Mouse (Mus musculus) heart, postnatal 0 days (tissue): ENCODE results near the gene Gba2. TPM values are rescaled to one million over a fixed set of nuclear protein-coding genes. Genes with fewer than 3 reads are reported as not detected.

Experiments used
- ATAC-seq: fragments of 200-750 bp; cut with Nextera tagmentation; 2 replicates; pipeline ENCODE4 v1.8.0; 2017; ENCODE audit warnings: low read depth, moderate number of reproducible peaks, moderate library complexity; ENCODE audit not compliant: insufficient read depth
- DNase-seq: peaks from one replicate; pipeline ENCODE4 v3.0.0-alpha.2; 2016; ENCODE audit warnings: low spot score
- H3K27ac ChIP-seq: fragments of 300-500 bp; sonication (generic); 2 replicates; pipeline ENCODE4 v1.5.1; 2014; ENCODE audit warnings: low read depth, mild to moderate bottlenecking
- H3K27me3 ChIP-seq: fragments of 300-500 bp; sonication (generic); 2 replicates; pipeline ENCODE4 v1.6.1; 2014; ENCODE audit warnings: low read length, mixed read lengths; ENCODE audit not compliant: control insufficient read depth, insufficient read depth
- H3K36me3 ChIP-seq: fragments of 300-500 bp; sonication (generic); replicated peaks from 2 replicates; pipeline ENCODE4 v1.6.1; 2014; ENCODE audit warnings: low read length, mixed read lengths; ENCODE audit not compliant: control insufficient read depth, insufficient read depth
- H3K4me1 ChIP-seq: fragments of 300-500 bp; sonication (generic); 2 replicates; pipeline ENCODE4 v1.6.1; 2014; ENCODE audit warnings: antibody characterized with exemption; ENCODE audit not compliant: control insufficient read depth, insufficient read depth
- H3K4me2 ChIP-seq: fragments of 300-500 bp; sonication (generic); 2 replicates; pipeline ENCODE4 v1.6.1; 2014; ENCODE audit warnings: low read depth, mild to moderate bottlenecking, low read length, moderate library complexity
- H3K4me3 ChIP-seq: fragments of 300-500 bp; sonication (generic); 2 replicates; pipeline ENCODE4 v1.5.1; 2014; ENCODE audit warnings: low read depth, low read length
- H3K9ac ChIP-seq: fragments of 300-500 bp; sonication (generic); replicated peaks from 2 replicates; pipeline ENCODE4 v1.6.1; 2014; ENCODE audit warnings: low read depth, low read length, mixed read lengths
- H3K9me3 ChIP-seq: fragments of 300-500 bp; sonication (generic); replicated peaks from 2 replicates; pipeline ENCODE4 v1.6.1; 2016; ENCODE audit warnings: low read length; ENCODE audit not compliant: control insufficient read depth
- CTCF ChIP-seq: IDR thresholded peaks from 2 replicates; pipeline ENCODE4 v1.5.1; 2016; ENCODE audit warnings: antibody characterized with exemption, control low read depth, low read depth
- EP300 ChIP-seq: IDR thresholded peaks from 2 replicates; pipeline ENCODE4 v1.6.1; 2016; ENCODE audit warnings: antibody characterized with exemption, low read depth
- WGBS: fragments of 180-500 bp; shearing (Covaris S2); extraction: QIAGEN DNeasy Blood & Tissue Kit; methylation state at CpG from one replicate; pipeline ENCODE4 v1.1.7; 2014; 5-methylcytosine and 5-hydroxymethylcytosine counted together
- polyA plus RNA-seq: library from polyadenylated mRNA; unstranded; fragments of >200 nt; fragmentation: Nextera tagmentation; extraction: Ambion mirVana; gene quantifications from 2 replicates; pipeline ENCODE4 v1.2.1, GENCODE M21; 2015
- total RNA-seq: library from RNA; depleted of rRNA; stranded (reverse); fragments of >200 nt; gene quantifications from 2 replicates; pipeline ENCODE4 v1.2.3, GENCODE M21; 2014; ENCODE audit warnings: low replicate concordance; rRNA removed

Gba2 gene
- total RNA-seq (11.0 and 16.7 TPM in 2 replicates), polyA plus RNA-seq (14.0 TPM in 2 replicates)

DNA sequence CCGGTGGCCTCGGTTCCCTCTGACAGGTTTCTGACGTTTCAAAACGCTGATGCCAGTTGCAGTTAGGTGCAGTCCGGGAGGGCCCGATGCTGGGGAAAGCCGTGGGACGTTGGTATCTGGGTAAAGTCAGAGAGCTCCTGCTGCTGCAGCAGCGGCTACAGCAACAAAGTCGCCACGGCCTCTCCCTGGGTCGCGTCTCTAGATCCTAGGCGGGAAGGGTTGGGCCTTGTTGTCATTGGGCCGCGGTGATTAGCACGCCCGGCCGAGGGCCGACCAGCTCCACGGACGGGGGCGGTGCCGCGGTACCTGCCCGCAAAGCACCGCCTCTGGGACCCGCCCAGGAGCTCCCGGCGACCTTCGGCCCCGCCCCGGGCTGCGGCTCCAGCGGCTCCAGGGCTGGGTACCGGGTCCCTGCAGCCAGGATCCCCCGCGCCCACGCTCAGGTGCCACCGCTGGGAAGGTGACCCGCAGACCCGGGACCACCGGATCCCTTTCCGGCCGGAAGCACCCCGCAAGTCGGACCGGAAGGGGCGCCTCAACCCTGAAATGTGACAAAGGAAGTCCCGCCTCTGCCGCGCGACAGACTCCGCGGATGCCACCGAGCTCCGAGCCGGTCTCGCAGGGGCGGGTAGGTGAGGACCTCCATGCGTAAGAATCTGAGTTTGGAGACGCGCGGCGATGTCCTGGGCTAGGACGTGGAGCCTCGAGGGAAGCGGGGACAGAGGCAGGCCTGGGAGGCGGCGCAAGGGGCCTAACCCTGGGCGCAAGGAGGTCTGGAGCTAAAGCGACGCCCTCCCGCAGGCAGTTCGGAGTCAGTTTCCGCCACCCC is at the start of gene Gba2, which contains the start of gene Rgp1:
Gba2 (minus strand) TSS at position 498 of the 829 bp plus-strand sequence.
Rgp1 (plus strand) TSS at position 340 of the 829 bp plus-strand sequence.
- under 1% methylated on average over 76 of the region's 76 CpGs for WGBS
- ATAC-seq = peak; percentile 93
- H3K36me3 ChIP-seq = peaks cover 40% of the 10 kb centered on the region

DNA sequence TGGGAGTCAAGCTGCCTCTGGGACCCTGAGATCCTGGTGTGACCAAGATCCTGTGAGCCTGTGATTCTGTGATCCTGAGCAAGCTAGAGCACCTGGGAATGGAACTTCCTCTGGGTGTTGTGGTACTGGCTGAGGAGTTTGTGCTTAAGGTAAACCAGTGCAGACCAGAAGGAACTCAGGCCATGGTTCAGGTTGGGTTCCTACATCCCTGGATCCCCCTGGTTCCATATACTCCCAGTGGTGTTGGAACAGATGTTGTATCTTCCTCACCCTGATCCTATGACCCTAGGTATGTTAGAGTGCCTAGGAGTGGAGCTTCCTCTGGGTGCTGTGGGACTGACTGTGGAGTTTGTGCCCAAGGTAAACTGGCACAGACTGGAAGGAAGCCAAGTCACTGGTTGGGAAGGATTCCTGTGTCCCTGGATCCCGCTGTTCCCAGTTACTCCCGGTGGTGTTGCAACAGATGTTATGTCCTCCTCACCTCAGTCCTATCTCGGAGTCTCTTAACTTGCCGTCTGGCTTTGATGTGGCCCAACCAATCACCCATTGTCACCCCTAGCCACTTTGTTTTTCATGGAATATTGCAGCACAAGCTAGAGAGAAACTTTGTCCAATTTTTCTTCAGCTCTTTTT is 41.6 kb upstream of the Gba2 start:
- Histone ChIP-seq H3K27me3 (no peaks in the 10 kb centered on the region), H3K9ac (no peak overlapping the region), H3K4me3 (no peak overlapping the region), H3K4me2 (no peak overlapping the region), H3K9me3 (peaks cover 9% of the 10 kb centered on the region), H3K4me1 (no peaks in the 10 kb centered on the region), H3K27ac (no peak overlapping the region), H3K36me3 (no peaks in the 10 kb centered on the region)
- no peak for TF ChIP-seq EP300
- TF ChIP-seq CTCF = no peak
- ATAC-seq (no peak), DNase-seq (no peak)
- WGBS = 61% methylated on average over 4 of the region's 4 CpGs

More for the DNA sequence above, at the start of gene Gba2, which contains the start of gene Rgp1:
- Histone ChIP-seq H3K4me1 (peaks cover 27% of the 10 kb centered on the region), H3K9ac (peak within 1 kb of the TSS; percentile 77), H3K27me3 (no peaks in the 10 kb centered on the region), H3K4me2 (peak within 1 kb of the TSS; percentile 96), H3K27ac (peak within 1 kb of the TSS; percentile 78), H3K4me3 (peak within 1 kb of the TSS; percentile 80), H3K9me3 (no peaks in the 10 kb centered on the region)
- TF ChIP-seq EP300 = no peak
- no peak for TF ChIP-seq CTCF
- peak; percentile 88 for DNase-seq

DNA sequence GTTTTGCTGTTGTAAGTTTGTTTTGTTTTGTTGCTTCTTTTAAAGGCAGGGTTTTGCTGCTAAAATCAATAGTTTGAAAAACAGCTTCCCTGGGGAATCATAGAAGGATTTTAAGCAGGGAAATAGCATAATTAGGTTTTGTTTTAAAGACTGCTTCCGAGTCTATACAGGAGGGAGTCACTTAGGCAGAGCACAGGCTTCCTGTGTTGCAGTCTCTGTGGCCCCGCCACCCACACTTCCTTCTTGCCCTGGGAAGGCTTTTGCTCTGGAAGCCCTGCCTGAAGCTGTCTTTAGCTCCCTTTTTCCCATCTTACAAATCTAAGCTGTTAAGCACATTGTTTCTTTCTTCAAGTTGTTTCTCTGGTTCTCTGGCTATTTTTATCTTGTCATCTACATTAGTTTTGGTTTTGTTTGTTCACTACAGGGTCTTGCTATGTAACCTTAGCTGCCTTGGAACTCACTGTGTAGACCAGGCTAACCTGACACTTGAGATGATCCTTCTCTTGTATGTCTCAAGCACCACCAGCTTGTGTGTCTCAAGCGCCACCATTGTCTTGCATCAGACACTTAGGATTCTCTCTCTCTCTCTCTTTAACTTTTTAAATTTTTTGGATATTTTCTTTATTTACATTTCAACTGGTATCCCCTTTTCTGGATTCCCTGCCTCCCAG is 34.5 kb upstream of the Gba2 start:
- Histone ChIP-seq H3K36me3 (no peaks in the 10 kb centered on the region), H3K4me3 (no peak overlapping the region), H3K9ac (no peak overlapping the region), H3K4me1 (no peaks in the 10 kb centered on the region), H3K4me2 (no peak overlapping the region), H3K27ac (no peak overlapping the region), H3K9me3 (no peaks in the 10 kb centered on the region), H3K27me3 (no peaks in the 10 kb centered on the region)
- ATAC-seq (no peak), DNase-seq (peak; percentile 24)
- 57% methylated on average over 3 of the region's 3 CpGs for WGBS
- no peak for TF ChIP-seq EP300
- TF ChIP-seq CTCF = no peak

DNA sequence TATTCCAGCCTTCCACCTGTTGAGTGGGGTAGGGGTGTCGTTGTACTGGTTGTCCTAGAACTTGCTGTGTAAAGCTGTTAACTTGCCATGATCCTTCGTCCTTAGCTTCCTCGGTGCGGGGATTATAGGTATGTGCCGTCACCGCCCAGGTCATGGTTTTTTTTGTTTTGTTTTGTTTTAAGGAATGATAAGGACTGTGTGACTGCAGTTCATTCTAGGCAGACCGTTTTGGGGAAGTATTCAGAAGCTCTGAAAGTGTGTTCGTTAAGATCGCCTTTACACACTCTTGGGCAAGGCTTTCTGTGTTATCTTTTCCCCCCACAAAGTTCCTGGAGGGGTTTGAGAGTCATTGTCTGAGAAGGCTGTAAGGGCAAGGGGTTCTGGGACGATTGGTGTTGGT is 33.9 kb upstream of the Gba2 start:
- Histone ChIP-seq H3K4me1 (no peaks in the 10 kb centered on the region), H3K36me3 (no peaks in the 10 kb centered on the region), H3K4me2 (no peak overlapping the region), H3K4me3 (no peak overlapping the region), H3K9me3 (no peaks in the 10 kb centered on the region), H3K27ac (no peak overlapping the region), H3K27me3 (no peaks in the 10 kb centered on the region), H3K9ac (no peak overlapping the region)
- 50% methylated on average over 10 of the region's 10 CpGs for WGBS
- ATAC-seq (no peak), DNase-seq (no peak)
- TF ChIP-seq EP300 (no peak), CTCF (no peak)
